Mouse (Mus musculus): ENCODE results near the gene Sap18.

- TF ChIP-seq CTCF (conservative IDR thresholded peaks at IDR 0.05; ENCODE audit: insufficient read depth, insufficient read length, low read depth, low read length) (no peak), POLR2A (IDR thresholded peaks at IDR 0.05; ENCODE audit: low read depth, low read length) (no peak)
These were observed 5.8 kb downstream of the Sap18 start for GRCm38 (mm10) chr14:57803731-57804130.

All from kidney, adult 2 months (tissue).